Mouse (Mus musculus) embryonic fibroblast, embryonic 13.5 days (primary cell): ENCODE results near the gene Tanc2.

Source experiments
- CTCF ChIP-seq: IDR thresholded peaks from 2 replicates; pipeline ENCODE4 v1.5.1; 2011; ENCODE audit warnings: mild to moderate bottlenecking, control low read depth, low read length, moderate library complexity, borderline replicate concordance; ENCODE audit not compliant: insufficient read depth
- POLR2A ChIP-seq: IDR thresholded peaks from 2 replicates; pipeline ENCODE4 v1.6.1; 2011; ENCODE audit warnings: low read depth, mild to moderate bottlenecking, control low read depth, low read length, moderate library complexity

GRCm38 (mm10) chr11:105905529-105906213 lies 315.9 kb downstream of the Tanc2 start:
- TF ChIP-seq POLR2A = no peak
- no peak for TF ChIP-seq CTCF
